Mouse (Mus musculus) CH12.LX (cell line): ENCODE measurements around the gene Aldoc. TPM values are rescaled to one million over a fixed set of nuclear protein-coding genes. Genes with fewer than 3 reads are reported as not detected.

ENCODE experiments used
- DNase-seq: peaks from one replicate; pipeline ENCODE4 v3.0.0-alpha.2; 2013; ENCODE audit errors: extremely low read depth
- H3K27ac ChIP-seq: 2 replicates; pipeline ENCODE4 v1.5.1; 2012; ENCODE audit warnings: low read depth, mild to moderate bottlenecking, control low read depth, moderate library complexity; ENCODE audit not compliant: insufficient read depth
- H3K27me3 ChIP-seq: replicated peaks from 2 replicates; pipeline ENCODE3; 2012; ENCODE audit warnings: inconsistent platforms
- H3K36me3 ChIP-seq, 2 experiments: replicated peaks in 1 of 2; 2 replicates each; pipeline versions ENCODE3 to v1.6.1; 2012; ENCODE audit warnings: inconsistent platforms in 1 of 2, low read length in 1 of 2, mild to moderate bottlenecking in 1 of 2, mixed read lengths in 1 of 2, moderate library complexity in 1 of 2; ENCODE audit not compliant: control insufficient read depth in 1 of 2, insufficient read depth in 1 of 2
- H3K4me1 ChIP-seq, 2 experiments: 2 replicates each; pipeline ENCODE4 v1.6.1; 2012; ENCODE audit warnings: inconsistent platforms in 1 of 2, moderate library complexity in 1 of 2; ENCODE audit not compliant: insufficient read depth in 2 of 2, control insufficient read depth in 1 of 2
- H3K4me2 ChIP-seq: 2 replicates; pipeline ENCODE4 v1.6.1; 2012; ENCODE audit warnings: low read depth, mild to moderate bottlenecking, control low read depth; ENCODE audit not compliant: poor library complexity, insufficient read depth, severe bottlenecking
- H3K4me3 ChIP-seq, 3 experiments: fragments of 150-350 bp in 1 of 3; sonication (generic) in 1 of 3; replicated peaks in 1 of 3; 2 replicates each; pipeline versions ENCODE3 to v1.5.1; 2011 to 2012; ENCODE audit warnings: low read depth in 2 of 3, low read length in 2 of 3, mild to moderate bottlenecking in 2 of 3, moderate library complexity in 2 of 3, control low read depth in 1 of 3, improper control_type of control experiment in 1 of 3, inconsistent platforms in 1 of 3, mixed read lengths in 1 of 3; ENCODE audit not compliant: poor library complexity in 1 of 3
- H3K79me2 ChIP-seq: replicated peaks from 2 replicates; pipeline ENCODE4 v1.6.1; 2012; ENCODE audit warnings: mild to moderate bottlenecking, moderate library complexity; ENCODE audit not compliant: control insufficient read depth, poor library complexity, insufficient read depth, severe bottlenecking; ENCODE audit errors: extremely low read depth
- H3K9ac ChIP-seq: 2 replicates; pipeline ENCODE4 v1.6.1; 2012; ENCODE audit warnings: low read depth, mild to moderate bottlenecking, control low read depth, moderate library complexity; ENCODE audit not compliant: insufficient read depth
- H3K9me3 ChIP-seq: replicated peaks from 2 replicates; pipeline ENCODE3; 2012; ENCODE audit warnings: low read length, inconsistent platforms, mixed read lengths
- BHLHE40 ChIP-seq: IDR thresholded peaks from 2 replicates; pipeline ENCODE4 v1.6.1; 2011; ENCODE audit warnings: mild to moderate bottlenecking, low read depth, low read length, improper control_type of control experiment
- CHD1 ChIP-seq: IDR thresholded peaks from 2 replicates; pipeline ENCODE4 v1.6.1; 2012; ENCODE audit warnings: low read depth, low read length, improper control_type of control experiment, inconsistent platforms
- CTCF ChIP-seq, 2 experiments: IDR thresholded peaks in 1 of 2; conservative IDR thresholded peaks in 1 of 2; 2 replicates each; pipeline ENCODE4 v1.5.1; 2011 to 2012; ENCODE audit warnings: low read depth in 2 of 2, low read length in 2 of 2, improper control_type of control experiment in 1 of 2, inconsistent platforms in 1 of 2, mild to moderate bottlenecking in 1 of 2, moderate library complexity in 1 of 2
- E2F4 ChIP-seq: IDR thresholded peaks from 2 replicates; pipeline ENCODE4 v1.6.1; 2011; ENCODE audit warnings: low read depth, low read length, improper control_type of control experiment; ENCODE audit not compliant: insufficient replicate concordance
- ETS1 ChIP-seq: conservative IDR thresholded peaks from 2 replicates; pipeline ENCODE4 v1.6.1; 2012; ENCODE audit warnings: low read depth, mild to moderate bottlenecking, inconsistent platforms, low read length, improper control_type of control experiment, moderate library complexity
- HCFC1 ChIP-seq: IDR thresholded peaks from 2 replicates; pipeline ENCODE4 v1.6.1; 2012; ENCODE audit warnings: low read depth, mild to moderate bottlenecking, inconsistent platforms, low read length, improper control_type of control experiment
- IRF4 ChIP-seq: IDR thresholded peaks from 2 replicates; pipeline ENCODE4 v1.6.1; 2014; ENCODE audit warnings: low read depth, mild to moderate bottlenecking, inconsistent platforms, low read length, improper control_type of control experiment
- JUN ChIP-seq: IDR thresholded peaks from 2 replicates; pipeline ENCODE4 v1.6.1; 2011; ENCODE audit warnings: low read depth, mild to moderate bottlenecking, low read length, improper control_type of control experiment, moderate library complexity; ENCODE audit not compliant: insufficient read depth
- MAFK ChIP-seq: IDR thresholded peaks from 2 replicates; pipeline ENCODE4 v1.6.1; 2011; ENCODE audit warnings: low read length, improper control_type of control experiment; ENCODE audit not compliant: insufficient replicate concordance
- MAX ChIP-seq: IDR thresholded peaks from 2 replicates; pipeline ENCODE4 v1.6.1; 2011; ENCODE audit warnings: low read length, improper control_type of control experiment
- MAZ ChIP-seq: IDR thresholded peaks from 2 replicates; pipeline ENCODE4 v1.6.1; 2012; ENCODE audit warnings: low read depth, mild to moderate bottlenecking, inconsistent platforms, low read length, improper control_type of control experiment, moderate library complexity
- MXI1 ChIP-seq: IDR thresholded peaks from 2 replicates; pipeline ENCODE4 v1.6.1; 2011; ENCODE audit warnings: mild to moderate bottlenecking, low read depth, low read length, improper control_type of control experiment
- MYC ChIP-seq: IDR thresholded peaks from 2 replicates; pipeline ENCODE4 v1.6.1; 2011; ENCODE audit warnings: low read depth, mild to moderate bottlenecking, improper control_type of control experiment, low read length
- NRF1 ChIP-seq: IDR thresholded peaks from 2 replicates; pipeline ENCODE4 v1.6.1; 2014; ENCODE audit warnings: low read depth, mild to moderate bottlenecking, inconsistent platforms, low read length, improper control_type of control experiment, moderate library complexity
- PAX5 ChIP-seq: IDR thresholded peaks from 2 replicates; pipeline ENCODE4 v1.6.1; 2012; ENCODE audit warnings: low read length, inconsistent platforms, mixed read lengths
- RAD21 ChIP-seq: IDR thresholded peaks from 2 replicates; pipeline ENCODE4 v1.6.1; 2011; ENCODE audit warnings: low read depth, mild to moderate bottlenecking, low read length, improper control_type of control experiment, moderate library complexity
- RCOR1 ChIP-seq: conservative IDR thresholded peaks from 2 replicates; pipeline ENCODE4 v1.6.1; 2012; ENCODE audit warnings: low read depth, mild to moderate bottlenecking, inconsistent platforms, low read length, improper control_type of control experiment
- SIN3A ChIP-seq: IDR thresholded peaks from 2 replicates; pipeline ENCODE4 v1.6.1; 2012; ENCODE audit warnings: low read length, improper control_type of control experiment, inconsistent platforms
- SMC3 ChIP-seq: IDR thresholded peaks from 2 replicates; pipeline ENCODE4 v1.6.1; 2011; ENCODE audit warnings: low read depth, low read length, improper control_type of control experiment
- USF2 ChIP-seq: conservative IDR thresholded peaks from 2 replicates; pipeline ENCODE4 v1.6.1; 2011; ENCODE audit warnings: low read depth, low read length, improper control_type of control experiment
- ZKSCAN1 ChIP-seq: IDR thresholded peaks from 2 replicates; pipeline ENCODE4 v1.6.1; 2012; ENCODE audit warnings: low read depth, inconsistent platforms, low read length, improper control_type of control experiment, borderline replicate concordance
- dilution Hi-C: fragments of 300-500 bp; cut with MboI; formaldehyde crosslinking; loops from 2 replicates; pipeline ENCODE4 v1.14.3; 2020; ENCODE audit warnings: low sequenced_read_pairs; ENCODE audit not compliant: extremely low pct_unique_long_range_greater_than_20kb, extremely low pct_ligation_motif_present
- in situ Hi-C: fragments of 300-500 bp; cut with MboI; formaldehyde crosslinking; loops from 3 replicates; pipeline ENCODE4 v1.14.3; 2019; ENCODE audit warnings: low sequenced_read_pairs, low pct_ligation_motif_present, low pct_unique_long_range_greater_than_20kb, mixed read lengths
- polyA plus RNA-seq: library from polyadenylated mRNA; unstranded; fragments of >175 nt; gene quantifications from 2 replicates; pipeline ENCODE4 v1.2.1, GENCODE M21; 2012; ENCODE audit warnings: low read depth; ENCODE audit not compliant: insufficient read length
- total RNA-seq, 2 experiments: library from RNA; depleted of rRNA; stranded (reverse); fragments of 300-350 nt in 1 of 2; fragments of >200 nt in 1 of 2; gene quantifications; 2 replicates each; pipeline ENCODE4 v1.2.3; 2012 to 2014

Gene Aldoc
- total and polyA plus RNA-seq, 3 experiments, result 25.0 to 119 (median 90.2) TPM

- Histone ChIP-seq H3K79me2 (peaks cover 8% of the 10 kb centered on the region; the same call in 1 of the 2 replicates), H3K4me3 (no peak overlapping the region), H3K9me3 (no peaks in the 10 kb centered on the region), H3K27me3 (no peaks in the 10 kb centered on the region), H3K4me2 (no peak overlapping the region), H3K27ac (no peak overlapping the region), H3K4me1 (peaks cover 8 to 35% of the 10 kb centered on the region in 2 experiments), H3K36me3 (peaks cover 22 to 60% of the 10 kb centered on the region in 2 experiments), H3K9ac (no peak overlapping the region)
- TF ChIP-seq IRF4, result no peak
- TF ChIP-seq RCOR1, result no peak
- TF ChIP-seq ZKSCAN1, result no peak
- no peak for TF ChIP-seq MAX
- no peak for TF ChIP-seq MXI1
- no peak for TF ChIP-seq NRF1
- no peak for TF ChIP-seq CTCF (conservative IDR thresholded peaks at IDR 0.05 in 1 of 2, IDR thresholded peaks at IDR 0.05 in 1 of 2; ENCODE audit: low read depth in 2 of 2, low read length in 2 of 2)
- no peak for TF ChIP-seq MYC
- no peak for TF ChIP-seq HCFC1
- TF ChIP-seq RAD21, result no peak
- no peak for TF ChIP-seq SIN3A
- TF ChIP-seq USF2, result no peak
- TF ChIP-seq CHD1, result no peak
- TF ChIP-seq ETS1, result no peak
- no peak for TF ChIP-seq SMC3
- no peak for TF ChIP-seq MAZ
- TF ChIP-seq E2F4, result no peak
- no peak for TF ChIP-seq JUN
- no peak for TF ChIP-seq BHLHE40
- dilution Hi-C loops, result no loop called here
- in situ Hi-C loops, result no loop called here
- no peak for DNase-seq
Measured at GRCm38 (mm10) chr11:78324965-78325364, 2.2 kb downstream of the Aldoc start.

- Histone ChIP-seq H3K27me3 (no peaks in the 10 kb centered on the region), H3K79me2 (peaks cover 8% of the 10 kb centered on the region; the same call in 1 of the 2 replicates), H3K27ac (no peak overlapping the region), H3K4me3 (no peak overlapping the region), H3K4me1 (peaks cover 8 to 36% of the 10 kb centered on the region in 2 experiments), H3K4me2 (no peak overlapping the region), H3K9me3 (no peaks in the 10 kb centered on the region), H3K36me3 (peaks cover 3 to 48% of the 10 kb centered on the region in 2 experiments), H3K9ac (no peak overlapping the region)
- dilution Hi-C loops (no loop called here), in situ Hi-C loops (no loop called here)
- no peak for DNase-seq
- TF ChIP-seq MAX (no peak), CTCF (conservative IDR thresholded peaks at IDR 0.05 in 1 of 2, IDR thresholded peaks at IDR 0.05 in 1 of 2; ENCODE audit: low read depth in 2 of 2, low read length in 2 of 2) (no peak), HCFC1 (no peak), JUN (no peak), PAX5 (no peak), MXI1 (no peak), RAD21 (no peak), MAFK (peak; percentile 93), MYC (no peak)
Measured at GRCm38 (mm10) chr11:78327215-78327614, 4.4 kb downstream of the Aldoc start.
